Mouse (Mus musculus) adipose tissue, adult 10 weeks (tissue): ENCODE results near the gene Nemf. TPM values are rescaled to one million over a fixed set of nuclear protein-coding genes. Genes with fewer than 3 reads are reported as not detected.

Experiments used
- polyA plus RNA-seq: library from polyadenylated mRNA; stranded (reverse); fragments of 350-450 nt; fragmentation: Illumina TruSeq; extraction: RNeasy Lipid Tissue Mini Kit (QIAGEN cat#74804); gene quantifications from one replicate; pipeline ENCODE4 v1.2.3, GENCODE M21; 2014; ENCODE audit warnings: low read depth, low replicate concordance

Nemf gene
- polyA plus RNA-seq: 31.5 TPM

DNA sequence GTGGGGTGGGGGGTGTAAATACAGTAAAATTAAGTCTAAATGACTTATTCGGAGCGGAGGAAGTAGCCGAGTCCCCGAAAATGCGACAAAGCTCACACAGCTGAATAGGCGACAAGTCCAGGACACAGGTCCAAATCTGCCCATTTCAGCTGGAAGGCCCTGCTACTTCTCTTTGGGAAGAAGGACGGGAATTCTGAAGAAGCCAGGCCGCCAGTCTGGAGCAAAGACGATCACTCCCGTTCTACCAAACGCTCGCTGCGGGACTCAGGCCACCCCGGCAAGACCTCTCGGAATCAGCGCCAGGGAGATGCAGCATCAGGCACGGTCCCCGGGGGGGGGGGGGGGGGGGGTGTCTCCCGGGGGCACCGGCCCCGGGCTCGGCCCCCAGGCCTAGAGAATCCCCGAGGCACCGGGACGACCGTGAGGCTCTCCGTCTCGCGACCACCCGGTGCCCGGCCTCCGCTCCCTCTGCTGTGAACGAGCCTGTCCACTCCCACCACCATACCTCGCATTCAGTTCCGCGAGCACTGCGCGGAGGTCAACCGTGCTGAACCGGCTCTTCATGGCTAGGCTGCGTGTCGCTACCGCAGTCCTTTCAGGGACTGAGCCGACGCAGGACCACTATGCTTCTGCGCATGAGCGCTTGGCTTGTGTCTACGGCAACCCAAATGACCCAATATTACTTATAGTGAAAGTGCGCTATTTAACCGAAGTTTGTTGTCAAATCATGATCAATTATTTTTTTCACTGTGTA is at the start of gene Nemf:
Gene Nemf (minus strand): TSS at position 620 of the 754 bp plus-strand sequence.

DNA sequence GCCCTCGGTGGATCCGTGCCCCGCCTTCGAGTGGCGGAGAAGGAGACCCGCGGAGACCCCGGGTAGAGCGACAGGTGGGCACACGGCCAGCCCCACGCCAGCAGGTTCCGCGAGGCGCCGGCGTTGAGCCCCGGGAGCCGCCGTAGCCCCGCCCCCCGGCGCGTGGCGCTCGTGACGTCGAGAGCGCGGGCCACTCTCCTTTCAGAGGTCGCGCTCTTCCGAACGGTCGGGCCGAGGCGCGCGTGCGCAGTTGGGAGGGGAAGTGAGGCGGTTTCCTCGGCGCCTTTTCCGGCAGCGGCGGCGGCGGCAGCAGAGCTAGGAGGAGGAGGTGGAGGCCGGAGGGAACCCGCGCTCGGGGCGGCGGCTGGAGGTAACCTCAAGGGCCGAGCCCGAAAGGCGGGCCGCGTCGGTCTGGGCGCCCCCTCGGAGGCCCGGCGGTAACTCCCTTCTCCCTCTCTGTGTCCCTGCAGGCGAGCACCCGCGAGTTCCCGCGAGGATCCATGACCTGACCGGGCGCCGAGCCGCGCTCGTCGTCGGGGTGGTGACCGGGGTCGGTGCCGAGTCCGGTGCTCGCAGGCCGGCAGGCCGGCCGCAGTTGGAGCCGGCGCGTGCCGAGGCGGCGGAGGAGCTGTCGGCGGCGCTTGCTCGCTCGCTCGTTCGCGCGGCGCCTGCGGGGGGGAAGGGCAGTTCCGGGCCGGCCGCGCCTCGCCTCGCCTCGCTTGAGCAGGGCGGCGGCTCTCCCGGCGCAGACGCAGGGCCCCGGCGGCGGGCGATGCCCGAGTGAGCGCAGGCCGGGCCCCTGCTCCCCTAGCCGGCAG is 15.1 kb upstream of the Nemf start, which contains the start of the genes Arf6 and Gm9887:
Gene Arf6 (plus strand): TSS at position 297 of the 818 bp plus-strand sequence.
Gene Gm9887 (minus strand): TSS at position 605 of the 818 bp plus-strand sequence.

DNA sequence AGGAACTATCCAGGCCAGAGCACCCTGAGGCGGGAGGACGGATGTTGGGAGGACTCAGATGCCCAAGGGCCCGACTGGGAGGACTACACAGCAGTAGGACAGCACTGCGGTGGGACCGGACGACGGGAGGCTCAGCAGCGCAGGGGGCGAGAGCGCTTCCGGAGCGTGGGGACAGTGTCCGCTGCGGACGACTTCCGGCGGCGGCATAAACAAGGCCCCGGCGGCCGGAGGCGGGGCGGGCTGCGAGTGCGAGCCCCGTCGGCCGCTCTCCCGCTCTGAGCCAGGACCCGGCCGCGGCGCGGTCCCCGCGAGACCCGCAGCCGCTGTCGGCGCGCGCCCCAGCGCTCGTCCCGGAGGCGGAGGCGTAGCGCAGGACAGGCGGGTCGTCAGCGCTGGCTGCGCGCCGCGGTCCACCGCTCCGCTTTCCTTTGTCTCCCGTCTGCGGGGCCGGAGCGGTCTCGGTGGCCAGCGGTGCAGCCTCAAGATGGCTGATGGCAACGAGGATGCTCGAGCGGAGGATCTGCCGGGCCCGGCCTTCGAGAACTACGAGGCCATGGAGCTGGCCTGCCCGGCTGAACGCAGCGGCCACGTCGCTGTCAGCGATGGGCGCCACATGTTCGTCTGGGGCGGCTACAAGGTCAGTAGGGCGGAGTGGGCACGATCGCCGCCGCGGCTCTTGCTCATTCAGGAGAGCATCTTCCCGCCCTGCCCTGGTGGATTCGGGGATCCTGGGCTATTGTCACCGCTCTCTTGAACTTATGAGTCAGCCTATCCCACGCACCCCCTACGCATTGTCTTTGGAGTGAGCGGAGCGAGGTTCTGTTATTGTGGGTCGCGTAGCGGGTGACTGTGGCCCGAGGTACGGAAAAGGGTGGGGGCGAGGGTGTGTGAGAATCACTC is 60.2 kb downstream of the Nemf start, which contains the start of gene Klhdc2:
Gene Klhdc2 (plus strand): TSS at position 171 of the 900 bp plus-strand sequence.

Other genes with a start within 250 kb of the Nemf start
- 3,001 TPM for gene Rps29, start 198.0 kb downstream of the Nemf start, polyA plus RNA-seq
- 0.89 TPM for gene Lrr1, start 188.4 kb downstream of the Nemf start, polyA plus RNA-seq
- 623 TPM for gene Rpl36al, start 173.1 kb downstream of the Nemf start, polyA plus RNA-seq
- gene Mgat2, start 173.0 kb downstream of the Nemf start, polyA plus RNA-seq: 45.2 TPM
- gene Gm49383, start 160.1 kb downstream of the Nemf start, polyA plus RNA-seq: 3.4 TPM
- gene Dnaaf2, start 158.7 kb downstream of the Nemf start, polyA plus RNA-seq: 1.8 TPM
- gene Gm49384, start 152.9 kb downstream of the Nemf start, polyA plus RNA-seq: 3.1 TPM
- gene Pole2, start 129.0 kb downstream of the Nemf start, polyA plus RNA-seq: 3.3 TPM
- 14.3 TPM for gene Klhdc1, start 116.0 kb downstream of the Nemf start, polyA plus RNA-seq
- 52.5 TPM for gene Klhdc2, start 60.5 kb downstream of the Nemf start, polyA plus RNA-seq
- 56.5 TPM for gene Arf6, start 15.0 kb upstream of the Nemf start, polyA plus RNA-seq
- 0.61 TPM for gene Gm9887, start 15.3 kb upstream of the Nemf start, polyA plus RNA-seq
- 9.8 TPM for gene Vcpkmt, start 225.9 kb upstream of the Nemf start, polyA plus RNA-seq